Mouse (Mus musculus) c-Kit-positive CD71-negative TER-119-negative erythroid progenitor cells, embryonic 14.5 days (primary cell): ENCODE results near the gene Rpf1.

ENCODE experiments used
- DNase-seq: peaks from one replicate; pipeline ENCODE4 v3.0.0-alpha.2; 2013; ENCODE audit warnings: low read depth

The Rpf1 gene

DNA sequence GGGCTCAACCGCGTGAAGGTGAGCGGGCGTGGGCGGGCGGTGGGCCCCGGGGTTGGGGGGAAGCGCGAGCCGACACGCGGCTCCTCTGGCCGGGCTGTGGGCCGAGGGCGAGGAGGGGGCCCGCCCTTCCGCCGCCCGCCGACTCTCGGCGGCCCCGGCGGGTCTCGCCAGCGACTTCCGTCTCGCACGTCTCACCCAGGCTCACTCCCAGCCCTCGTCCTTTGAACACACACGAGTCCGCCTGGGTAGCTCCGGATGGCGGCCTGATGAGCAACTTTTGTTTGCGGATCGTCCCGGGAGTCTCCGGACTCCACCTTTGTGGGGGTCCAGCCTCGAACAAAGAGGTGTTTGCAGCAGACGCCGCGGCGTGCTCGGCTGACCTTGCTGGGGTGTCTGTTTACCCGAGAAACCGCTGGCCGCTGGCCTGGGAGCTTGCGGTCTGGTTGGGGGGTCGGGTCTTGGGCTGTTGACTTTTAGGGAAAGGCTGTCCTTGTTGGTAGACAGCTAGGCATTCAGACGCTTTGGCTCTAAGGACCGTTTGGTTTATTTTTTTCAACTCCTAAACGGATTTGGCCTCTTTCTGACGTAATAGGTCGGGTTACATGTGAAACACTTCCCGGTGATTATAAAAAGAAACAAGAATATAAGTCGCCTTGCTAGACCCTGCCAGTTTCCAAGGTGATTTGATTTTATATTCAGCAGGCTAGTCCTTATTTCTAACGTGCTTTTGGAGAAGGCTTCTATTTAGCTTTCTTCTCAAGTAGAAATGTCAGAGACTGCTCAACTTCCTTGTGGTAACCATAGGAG, 21.0 kb downstream of the Rpf1 start:
- DNase-seq = peak; percentile 26

DNA sequence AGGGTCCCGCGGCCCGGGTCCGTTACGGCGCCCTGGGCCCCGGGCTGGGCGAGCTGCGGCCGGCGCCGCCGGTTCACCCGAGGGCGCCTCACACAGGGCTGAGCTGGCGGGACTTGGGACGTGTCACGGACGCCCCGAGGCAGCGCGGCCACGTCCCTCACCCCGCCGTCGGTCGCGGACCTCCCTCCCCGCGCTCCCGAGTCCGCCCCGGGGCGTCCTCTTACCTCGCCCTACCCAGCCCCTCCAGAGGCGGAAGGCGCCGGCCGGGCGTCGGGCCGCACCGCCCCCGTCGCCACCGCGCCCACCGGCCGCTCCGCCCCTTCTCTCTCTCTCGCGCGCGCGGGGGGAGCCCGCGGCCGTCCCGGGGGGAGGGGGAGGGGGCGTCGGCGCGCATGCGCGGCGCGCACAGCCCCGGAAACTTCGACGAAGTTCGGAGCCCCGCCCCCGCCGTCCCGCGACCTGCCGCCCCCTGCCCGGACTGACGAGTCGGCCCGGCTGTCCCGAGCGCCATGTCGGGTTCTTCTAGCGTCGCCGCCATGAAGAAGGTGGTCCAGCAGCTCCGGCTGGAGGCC, 21.7 kb downstream of the Rpf1 start, which contains the start of the genes Spata1 and Gng5:
Gene Spata1, minus strand, starts transcription at position 323 of the 572 bp plus-strand sequence.
Gene Gng5, plus strand, starts transcription at position 377 of the 572 bp plus-strand sequence.
- peak; percentile 77 for DNase-seq

DNA sequence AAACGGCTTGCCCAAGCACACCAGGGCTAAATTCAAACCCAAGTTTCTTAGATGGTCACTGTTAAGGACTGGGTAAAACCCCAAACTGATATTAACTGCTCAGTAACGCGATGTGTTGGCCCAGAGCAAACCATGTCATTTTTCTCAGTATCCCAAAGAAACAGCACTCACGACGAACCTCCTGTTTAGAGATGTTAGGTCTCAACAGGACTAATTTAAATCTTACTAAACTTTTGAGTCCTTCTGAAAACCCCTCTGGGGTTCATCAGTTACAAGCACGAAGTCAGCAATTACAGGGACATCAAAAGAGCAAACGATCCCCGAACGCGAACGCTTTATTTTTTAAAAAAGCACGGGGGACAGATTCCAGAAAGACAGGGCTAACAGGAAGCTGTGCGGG, 22.2 kb downstream of the Rpf1 start:
- DNase-seq = no peak

DNA sequence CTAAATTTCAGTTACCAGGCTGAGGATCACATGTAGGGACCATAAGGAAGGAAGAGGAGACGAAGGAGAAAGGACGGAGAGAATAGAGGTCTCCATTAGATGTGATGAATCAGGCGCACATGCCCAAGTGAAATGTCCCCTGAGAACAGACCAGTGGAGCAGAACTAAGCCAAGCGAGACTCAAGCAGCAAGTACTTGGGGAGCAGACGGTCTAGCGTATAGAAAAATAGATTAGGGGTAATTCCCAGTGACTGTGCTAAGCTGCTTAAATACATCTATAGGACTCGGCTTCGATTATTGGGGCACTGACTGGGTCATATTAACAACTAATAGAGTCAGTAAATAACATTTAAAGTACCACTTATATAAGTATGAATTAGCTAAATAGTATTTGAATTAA, 26.3 kb downstream of the Rpf1 start:
- DNase-seq = no peak

DNA sequence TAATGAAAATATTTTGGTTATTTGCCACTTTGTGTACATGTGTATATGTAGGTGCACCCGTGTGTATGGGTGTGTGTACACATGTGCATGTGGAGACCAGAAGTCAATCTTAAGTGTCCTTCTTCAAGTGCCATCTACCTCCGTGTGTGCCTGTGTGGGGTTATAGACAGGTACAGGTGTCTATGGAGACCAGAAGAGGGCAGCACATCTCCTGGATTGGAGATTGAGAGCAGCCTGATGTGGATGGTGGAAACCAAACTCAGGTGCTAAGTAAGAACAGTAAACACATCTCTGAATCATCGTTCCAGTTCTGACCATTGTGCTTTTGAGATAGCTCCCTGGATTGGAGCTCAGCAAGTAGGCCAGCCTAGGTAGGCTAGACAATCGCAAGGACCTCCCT, 34.8 kb downstream of the Rpf1 start:
- DNase-seq = no peak

DNA sequence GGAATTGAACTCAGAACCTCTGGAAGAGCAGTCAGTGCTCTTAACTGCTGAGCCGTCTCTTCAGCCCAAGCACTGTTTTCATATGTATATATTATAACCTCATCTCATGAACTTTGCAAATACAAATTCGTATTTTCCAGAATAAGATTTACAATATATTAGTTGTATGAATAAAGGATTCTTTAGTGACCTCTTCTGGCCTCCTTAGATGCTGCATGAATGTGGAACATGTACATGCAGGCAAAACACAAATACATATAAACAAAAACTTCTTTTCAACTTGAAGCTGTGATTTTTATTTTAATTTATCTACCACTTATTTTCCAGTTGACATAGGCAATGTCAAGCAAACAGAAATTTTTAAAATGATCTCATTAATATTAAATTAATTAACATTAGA, 39.2 kb downstream of the Rpf1 start:
- DNase-seq = no peak

DNA sequence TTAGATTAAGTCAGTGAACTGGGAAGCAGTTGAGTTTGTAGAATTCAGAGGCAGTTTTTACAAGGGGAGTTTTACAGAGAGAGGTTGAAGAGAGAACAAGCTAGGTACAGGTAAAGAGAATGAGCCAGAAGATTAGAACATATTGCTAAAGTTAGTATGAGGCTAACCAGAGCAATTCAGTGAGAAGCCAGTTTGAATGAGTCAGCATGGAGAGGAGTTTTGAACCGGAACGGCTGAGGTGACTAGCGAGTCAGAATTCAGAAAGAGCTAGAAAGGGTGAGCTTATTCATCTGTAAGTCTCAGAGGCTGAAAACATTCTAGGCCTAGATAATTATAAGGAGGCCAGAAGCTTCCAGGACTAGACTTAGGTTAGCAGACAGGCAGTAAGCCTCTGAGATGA, 46.8 kb downstream of the Rpf1 start:
- no peak for DNase-seq

DNA sequence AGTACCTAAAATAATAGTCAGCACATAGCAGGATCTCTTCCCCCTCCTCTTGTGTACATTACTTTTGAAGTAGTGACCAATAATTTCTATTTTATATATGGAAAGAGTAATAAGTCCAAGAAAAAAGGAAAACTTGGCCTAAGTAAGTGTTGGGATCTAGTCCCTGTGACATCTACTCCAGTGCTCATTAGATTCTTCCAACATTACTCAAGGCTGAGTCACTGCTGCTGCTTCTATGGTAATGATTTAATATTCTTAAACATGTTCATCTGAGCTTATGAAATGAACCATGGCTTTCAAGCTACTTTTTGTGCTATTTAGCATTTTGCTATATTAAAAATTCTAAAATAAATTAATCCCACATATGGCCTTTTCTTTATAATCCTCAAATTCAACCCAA, 47.5 kb downstream of the Rpf1 start:
- no peak for DNase-seq

DNA sequence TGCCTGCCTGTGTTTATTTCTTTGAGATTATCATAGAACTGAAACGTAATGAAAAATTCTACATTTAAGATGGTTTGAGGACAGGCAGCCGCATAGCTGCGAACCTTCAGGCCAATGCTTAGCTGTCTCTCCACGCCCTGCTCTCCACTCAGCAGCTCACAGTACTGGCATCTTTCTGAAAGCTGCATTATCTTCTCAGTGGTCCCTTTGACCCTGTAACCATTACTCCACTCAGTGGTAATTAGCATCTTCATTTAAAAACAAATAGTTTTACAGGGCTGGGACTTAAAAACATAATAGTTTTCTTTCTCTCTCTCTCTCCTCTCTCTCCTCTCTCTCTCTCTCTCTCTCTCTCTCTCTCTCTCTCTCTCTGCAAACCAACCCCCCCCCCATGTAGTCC, 48.6 kb downstream of the Rpf1 start:
- DNase-seq = no peak

DNA sequence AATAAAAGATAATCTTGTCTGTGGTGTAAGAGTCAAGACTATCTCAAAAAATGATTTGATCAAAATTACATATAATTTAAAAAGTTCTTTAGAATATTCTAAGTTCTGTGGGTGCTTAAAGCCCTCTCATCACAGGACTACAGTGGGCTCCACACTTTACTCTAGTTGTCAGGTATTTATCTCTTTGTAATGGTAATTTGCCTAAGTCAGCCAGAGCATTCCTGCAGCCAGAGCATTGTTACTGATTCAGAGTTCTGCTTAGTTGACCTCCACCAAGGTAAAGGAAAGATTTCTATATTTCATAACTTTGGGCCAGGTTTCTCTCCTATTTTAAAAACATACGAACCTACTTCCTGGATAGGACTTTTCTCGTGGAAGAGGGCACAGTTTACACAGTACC, 52.0 kb downstream of the Rpf1 start:
- no peak for DNase-seq

DNA sequence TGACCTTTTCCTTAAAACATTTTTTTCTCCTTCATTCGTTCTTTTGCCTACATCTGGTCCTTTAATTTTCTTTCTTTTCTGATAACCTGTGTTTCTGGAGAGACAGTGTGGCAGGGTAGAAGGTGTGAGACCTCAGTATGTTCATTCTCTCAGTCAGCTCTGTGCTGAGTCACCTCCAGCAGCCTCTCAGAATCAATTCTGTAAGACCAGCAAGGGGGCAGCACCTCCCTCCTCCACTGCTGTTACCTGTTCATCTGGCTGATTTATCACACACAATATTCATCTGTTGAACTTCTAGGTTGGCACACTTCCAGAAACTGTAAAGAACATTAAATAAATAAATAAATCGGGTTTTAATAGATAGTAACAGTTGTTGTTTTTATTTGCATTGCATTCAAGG, 58.3 kb downstream of the Rpf1 start:
- DNase-seq = no peak
